Mouse (Mus musculus): ENCODE measurements around the gene Slc22a12. TPM values are rescaled to one million over a fixed set of nuclear protein-coding genes. Genes with fewer than 3 reads are reported as not detected.

Slc22a12 gene
- polyA plus RNA-seq, 1 experiment from 2014 or later, result not detected

GRCm38 (mm10) chr19:6545481-6545880 lies 2.6 kb upstream of the Slc22a12 start:
- Histone ChIP-seq H3K36me3 (ENCODE audit: control insufficient read depth, insufficient read depth, low read length) (no peaks in the 10 kb centered on the region), H3K9ac (replicated peaks; ENCODE audit: low read length) (no peak overlapping the region), H3K27ac (replicated peaks; ENCODE audit: low read depth, low read length) (no peak overlapping the region), H3K27me3 (ENCODE audit: control insufficient read depth, insufficient read depth, low read length) (no peaks in the 10 kb centered on the region), H3K9me3 (ENCODE audit: control insufficient read depth, low read length) (no peaks in the 10 kb centered on the region), H3K4me2 (ENCODE audit: low read length) (no peak overlapping the region), H3K4me1 (ENCODE audit: control insufficient read depth, insufficient read depth, low read length) (peaks cover 8% of the 10 kb centered on the region; the same call in 1 of the 2 replicates), H3K4me3 (replicated peaks; ENCODE audit: low read depth, low read length) (no peak overlapping the region)
- WGBS, result 92% methylated on average over 5 of the region's 5 CpGs
- no peak for DNase-seq
- no peak for ATAC-seq (ENCODE audit: low FRiP score, low TSS enrichment)

GRCm38 (mm10) chr19:6544712-6545111 lies 1.9 kb upstream of the Slc22a12 start:
- H3K27me3 ChIP-seq (ENCODE audit: control insufficient read depth, insufficient read depth, low read length), result no peaks in the 10 kb centered on the region
- H3K36me3 ChIP-seq (ENCODE audit: control insufficient read depth, insufficient read depth, low read length), result no peaks in the 10 kb centered on the region
- H3K4me3 ChIP-seq (replicated peaks; ENCODE audit: low read depth, low read length), result no peak overlapping the region
- H3K4me2 ChIP-seq (ENCODE audit: low read length), result no peak overlapping the region
- ATAC-seq (ENCODE audit: low FRiP score, low TSS enrichment) (no peak), DNase-seq (no peak)
- WGBS, result 94% methylated on average over 13 of the region's 13 CpGs
- H3K27ac ChIP-seq (replicated peaks; ENCODE audit: low read depth, low read length), result no peak overlapping the region
- peaks cover 8% of the 10 kb centered on the region; the same call in 1 of the 2 replicates for H3K4me1 ChIP-seq (ENCODE audit: control insufficient read depth, insufficient read depth, low read length)
- no peak overlapping the region for H3K9ac ChIP-seq (replicated peaks; ENCODE audit: low read length)
- H3K9me3 ChIP-seq (ENCODE audit: control insufficient read depth, low read length), result no peaks in the 10 kb centered on the region

- Histone ChIP-seq H3K4me3 (replicated peaks; ENCODE audit: low read depth, low read length) (no peak overlapping the region), H3K4me2 (ENCODE audit: low read length) (no peak overlapping the region), H3K27ac (replicated peaks; ENCODE audit: low read depth, low read length) (no peak overlapping the region), H3K9me3 (ENCODE audit: control insufficient read depth, low read length) (no peaks in the 10 kb centered on the region), H3K36me3 (ENCODE audit: control insufficient read depth, insufficient read depth, low read length) (no peaks in the 10 kb centered on the region), H3K27me3 (ENCODE audit: control insufficient read depth, insufficient read depth, low read length) (no peaks in the 10 kb centered on the region), H3K9ac (replicated peaks; ENCODE audit: low read length) (no peak overlapping the region), H3K4me1 (ENCODE audit: control insufficient read depth, insufficient read depth, low read length) (0 out of 2 replicates have a peak, but pooled peaks cover 4% of the 10 kb centered on the region)
- no peak for ATAC-seq (ENCODE audit: low FRiP score, low TSS enrichment)
- DNase-seq, result no peak
- 19% methylated on average over 7 of the region's 7 CpGs for WGBS
Observed at GRCm38 (mm10) chr19:6543518-6543917, 686 bp upstream of the Slc22a12 start.

- no peak overlapping the region for H3K4me2 ChIP-seq (ENCODE audit: low read length)
- no peak for DNase-seq
- ATAC-seq (ENCODE audit: low FRiP score, low TSS enrichment), result no peak
- H3K27ac ChIP-seq (replicated peaks; ENCODE audit: low read depth, low read length), result no peak overlapping the region
- no peaks in the 10 kb centered on the region for H3K36me3 ChIP-seq (ENCODE audit: control insufficient read depth, insufficient read depth, low read length)
- no peaks in the 10 kb centered on the region for H3K27me3 ChIP-seq (ENCODE audit: control insufficient read depth, insufficient read depth, low read length)
- H3K9me3 ChIP-seq (ENCODE audit: control insufficient read depth, low read length), result no peaks in the 10 kb centered on the region
- H3K9ac ChIP-seq (replicated peaks; ENCODE audit: low read length), result no peak overlapping the region
- H3K4me1 ChIP-seq (ENCODE audit: control insufficient read depth, insufficient read depth, low read length), result no peaks in the 10 kb centered on the region
- H3K4me3 ChIP-seq (replicated peaks; ENCODE audit: low read depth, low read length), result no peak overlapping the region
- WGBS, result 83% methylated on average over 6 of the region's 6 CpGs
Observed at GRCm38 (mm10) chr19:6543035-6543383, 177 bp upstream of the Slc22a12 start.

- no peak overlapping the region for H3K4me3 ChIP-seq (replicated peaks; ENCODE audit: low read depth, low read length)
- H3K27me3 ChIP-seq (ENCODE audit: control insufficient read depth, insufficient read depth, low read length), result no peaks in the 10 kb centered on the region
- no peak overlapping the region for H3K27ac ChIP-seq (replicated peaks; ENCODE audit: low read depth, low read length)
- H3K4me2 ChIP-seq (ENCODE audit: low read length), result no peak overlapping the region
- DNase-seq (no peak), ATAC-seq (ENCODE audit: low FRiP score, low TSS enrichment) (no peak)
- H3K4me1 ChIP-seq (ENCODE audit: control insufficient read depth, insufficient read depth, low read length), result no peaks in the 10 kb centered on the region
- H3K36me3 ChIP-seq (ENCODE audit: control insufficient read depth, insufficient read depth, low read length), result no peaks in the 10 kb centered on the region
- H3K9me3 ChIP-seq (ENCODE audit: control insufficient read depth, low read length), result no peaks in the 10 kb centered on the region
- 92% methylated on average over 7 of the region's 7 CpGs for WGBS
- H3K9ac ChIP-seq (replicated peaks; ENCODE audit: low read length), result no peak overlapping the region
Observed at GRCm38 (mm10) chr19:6541521-6541920, 1.3 kb downstream of the Slc22a12 start.

- Histone ChIP-seq H3K9me3 (ENCODE audit: control insufficient read depth, low read length) (no peaks in the 10 kb centered on the region), H3K36me3 (ENCODE audit: control insufficient read depth, insufficient read depth, low read length) (no peaks in the 10 kb centered on the region), H3K27ac (replicated peaks; ENCODE audit: low read depth, low read length) (no peak overlapping the region), H3K4me3 (replicated peaks; ENCODE audit: low read depth, low read length) (no peak overlapping the region), H3K9ac (replicated peaks; ENCODE audit: low read length) (no peak overlapping the region), H3K4me2 (ENCODE audit: low read length) (no peak overlapping the region), H3K4me1 (ENCODE audit: control insufficient read depth, insufficient read depth, low read length) (no peaks in the 10 kb centered on the region), H3K27me3 (ENCODE audit: control insufficient read depth, insufficient read depth, low read length) (no peaks in the 10 kb centered on the region)
- ATAC-seq (ENCODE audit: low FRiP score, low TSS enrichment) (no peak), DNase-seq (no peak)
- 84% methylated on average over 6 of the region's 6 CpGs for WGBS
Observed at GRCm38 (mm10) chr19:6540191-6540590, 2.6 kb downstream of the Slc22a12 start.

GRCm38 (mm10) chr19:6539592-6539991 lies 3.2 kb downstream of the Slc22a12 start:
- no peak for ATAC-seq (ENCODE audit: low FRiP score, low TSS enrichment)
- Histone ChIP-seq H3K27ac (replicated peaks; ENCODE audit: low read depth, low read length) (no peak overlapping the region), H3K4me2 (ENCODE audit: low read length) (no peak overlapping the region), H3K27me3 (ENCODE audit: control insufficient read depth, insufficient read depth, low read length) (no peaks in the 10 kb centered on the region), H3K4me1 (ENCODE audit: control insufficient read depth, insufficient read depth, low read length) (no peaks in the 10 kb centered on the region), H3K36me3 (ENCODE audit: control insufficient read depth, insufficient read depth, low read length) (no peaks in the 10 kb centered on the region), H3K9ac (replicated peaks; ENCODE audit: low read length) (no peak overlapping the region), H3K9me3 (ENCODE audit: control insufficient read depth, low read length) (no peaks in the 10 kb centered on the region), H3K4me3 (replicated peaks; ENCODE audit: low read depth, low read length) (no peak overlapping the region)
- WGBS, result 84% methylated on average over 4 of the region's 4 CpGs
- no peak for DNase-seq

- Histone ChIP-seq H3K4me3 (replicated peaks; ENCODE audit: low read depth, low read length) (no peak overlapping the region), H3K4me2 (ENCODE audit: low read length) (no peak overlapping the region), H3K36me3 (ENCODE audit: control insufficient read depth, insufficient read depth, low read length) (no peaks in the 10 kb centered on the region), H3K27ac (replicated peaks; ENCODE audit: low read depth, low read length) (no peak overlapping the region), H3K9ac (replicated peaks; ENCODE audit: low read length) (no peak overlapping the region), H3K4me1 (ENCODE audit: control insufficient read depth, insufficient read depth, low read length) (peaks cover 6% of the 10 kb centered on the region; the same call in 1 of the 2 replicates), H3K27me3 (ENCODE audit: control insufficient read depth, insufficient read depth, low read length) (no peaks in the 10 kb centered on the region), H3K9me3 (ENCODE audit: control insufficient read depth, low read length) (no peaks in the 10 kb centered on the region)
- 88% methylated on average over 6 of the region's 6 CpGs for WGBS
- DNase-seq, result no peak
- ATAC-seq (ENCODE audit: low FRiP score, low TSS enrichment), result no peak
Observed at GRCm38 (mm10) chr19:6538546-6538945, 4.3 kb downstream of the Slc22a12 start.

GRCm38 (mm10) chr19:6537526-6537925 lies 5.3 kb downstream of the Slc22a12 start:
- ATAC-seq (ENCODE audit: low FRiP score, low TSS enrichment) (no peak), DNase-seq (no peak)
- 79% methylated on average over 8 of the region's 8 CpGs for WGBS

More at GRCm38 (mm10) chr19:6537526-6537925, 5.3 kb downstream of the Slc22a12 start:
- Histone ChIP-seq H3K9ac (replicated peaks; ENCODE audit: low read length) (no peak overlapping the region), H3K4me2 (ENCODE audit: low read length) (no peak overlapping the region), H3K9me3 (ENCODE audit: control insufficient read depth, low read length) (no peaks in the 10 kb centered on the region), H3K27ac (replicated peaks; ENCODE audit: low read depth, low read length) (no peak overlapping the region), H3K27me3 (ENCODE audit: control insufficient read depth, insufficient read depth, low read length) (no peaks in the 10 kb centered on the region), H3K4me1 (ENCODE audit: control insufficient read depth, insufficient read depth, low read length) (peaks cover 17% of the 10 kb centered on the region), H3K4me3 (replicated peaks; ENCODE audit: low read depth, low read length) (no peak overlapping the region), H3K36me3 (ENCODE audit: control insufficient read depth, insufficient read depth, low read length) (no peaks in the 10 kb centered on the region)

Data from midbrain, embryonic 14.5 days (tissue).